Mouse (Mus musculus) ZHBTc4 (cell line): ENCODE measurements at regions not wholly inside any gene's neighbourhood (a gene's known extent, or its start where the extent isn't known, plus 50 kb on each side); places are given as distances from the start of the nearest gene placed in this dataset.

Experiments used
- DNase-seq: peaks from one replicate; pipeline ENCODE4 v3.0.0-alpha.2; 2011; ENCODE audit warnings: low read depth, low spot score

DNA sequence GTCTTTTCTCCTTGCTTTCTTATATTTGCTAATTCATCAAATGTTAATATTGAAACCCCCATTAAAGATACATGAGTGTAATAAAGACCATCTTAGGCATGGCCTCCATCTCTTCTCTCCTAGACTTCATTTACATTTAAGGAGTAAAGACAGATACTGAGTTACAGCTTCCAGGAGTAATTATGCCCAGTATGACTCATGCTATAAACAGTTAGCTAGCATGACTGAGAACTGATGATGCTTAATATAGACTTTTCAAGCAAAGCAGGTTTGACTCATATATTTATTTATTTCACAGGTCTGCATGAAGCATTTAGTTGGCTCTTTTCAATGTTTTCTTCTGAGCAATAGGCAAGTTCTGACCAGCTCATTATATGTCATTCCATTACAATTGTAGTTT is 453.7 kb upstream of the Cntn6 start:
- no peak for DNase-seq

DNA sequence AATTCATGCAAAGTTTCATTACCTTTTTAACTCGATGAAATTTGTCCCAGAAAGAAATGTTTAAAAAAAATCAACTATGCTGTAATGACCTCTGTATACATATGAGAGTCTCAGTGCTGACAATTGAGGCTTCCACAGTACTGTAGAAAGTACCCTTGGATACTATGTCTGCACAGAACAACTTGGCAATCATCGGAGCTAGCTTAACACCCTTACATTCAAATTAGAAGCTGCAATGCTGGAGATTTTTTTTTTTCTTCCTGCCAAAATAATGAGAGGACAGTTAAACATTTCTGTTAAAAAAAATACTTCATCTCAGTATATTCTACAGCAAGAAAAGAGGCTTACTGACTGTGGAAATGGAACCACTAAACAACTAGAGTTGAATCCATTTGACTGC is 452.1 kb upstream of the Cntn6 start:
- DNase-seq: no peak

DNA sequence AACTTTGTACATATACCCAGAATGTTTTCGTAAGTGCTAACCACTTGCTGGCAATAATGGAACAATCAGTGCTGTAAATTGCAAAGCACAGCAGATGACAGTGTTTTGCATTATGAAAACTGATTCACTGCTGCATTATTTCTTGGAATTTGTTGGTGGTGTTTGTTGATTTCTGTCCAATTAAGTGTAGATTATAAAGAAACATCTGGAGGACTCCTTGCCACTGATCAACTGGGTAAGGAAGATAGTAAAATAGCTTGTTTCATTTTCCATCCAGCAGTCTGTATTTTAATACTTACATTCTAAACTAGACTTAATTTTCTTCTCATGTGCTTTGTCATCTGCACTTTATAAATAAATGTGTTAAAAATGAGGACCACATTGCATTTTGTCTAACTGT is 436.6 kb upstream of the Cntn6 start:
- no peak for DNase-seq

DNA sequence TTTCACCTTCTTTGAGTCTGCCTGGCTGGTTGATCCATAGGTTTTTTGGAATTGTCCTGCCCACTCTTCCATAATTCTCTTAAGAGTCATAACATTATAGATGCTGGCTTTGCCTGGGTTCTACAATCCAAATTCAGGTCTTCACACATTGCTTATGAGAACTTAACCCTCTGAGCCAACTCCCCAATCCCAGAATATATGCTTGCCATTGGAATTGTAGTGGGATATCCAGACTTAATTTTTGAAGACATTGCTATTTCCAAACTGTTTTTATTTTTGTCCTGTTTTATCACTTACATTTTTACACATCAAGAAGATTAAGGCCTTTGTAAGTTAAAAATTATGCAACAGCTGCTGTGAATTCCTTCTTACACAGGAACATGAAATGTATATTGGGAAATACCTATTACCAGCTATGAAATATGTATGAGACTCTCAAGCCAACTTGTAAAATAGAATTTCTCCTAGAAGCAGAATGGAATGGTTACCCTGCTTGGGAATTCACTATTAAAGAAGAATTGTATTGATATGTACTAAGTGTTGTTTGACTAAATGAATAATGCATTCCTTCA is 430.8 kb upstream of the Cntn6 start:
- DNase-seq: no peak

DNA sequence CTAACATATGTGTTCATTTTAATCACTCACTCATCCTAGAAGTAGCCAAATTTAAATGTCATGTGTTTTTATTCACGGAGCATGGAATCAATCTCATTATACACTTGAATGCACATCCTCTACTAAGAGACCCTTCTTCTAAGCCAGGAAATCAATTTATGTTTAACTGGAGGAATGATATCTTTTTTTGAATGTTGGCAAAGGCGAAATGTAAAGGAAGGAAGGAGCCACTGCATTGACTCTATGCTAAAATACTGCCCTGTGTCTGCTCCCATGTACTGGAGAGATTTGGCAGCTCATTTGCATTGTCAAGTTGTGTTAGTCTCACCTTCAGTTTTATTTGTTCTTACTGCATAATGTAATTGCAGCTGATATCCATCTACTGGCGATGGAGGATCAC is 412.0 kb upstream of the Cntn6 start:
- DNase-seq: no peak

DNA sequence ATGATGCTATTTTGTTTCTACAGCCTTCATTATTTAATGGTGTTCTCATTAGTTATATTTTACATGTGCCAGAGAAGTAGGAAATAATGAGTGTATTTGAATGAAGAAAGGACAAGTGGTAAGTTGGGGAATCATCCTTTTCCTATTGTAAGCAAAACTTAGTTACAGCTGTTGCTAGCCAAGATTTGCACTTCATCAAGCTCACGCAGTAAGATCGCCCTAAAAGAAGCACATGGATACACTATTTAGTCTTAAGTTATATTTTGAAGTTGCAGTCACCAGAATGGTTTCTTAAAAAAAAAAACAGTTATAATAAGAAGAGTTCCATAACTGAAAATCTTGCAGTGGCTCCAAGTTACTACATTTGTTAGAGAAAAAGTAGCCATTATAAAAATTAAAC is 410.3 kb upstream of the Cntn6 start:
- no peak for DNase-seq

DNA sequence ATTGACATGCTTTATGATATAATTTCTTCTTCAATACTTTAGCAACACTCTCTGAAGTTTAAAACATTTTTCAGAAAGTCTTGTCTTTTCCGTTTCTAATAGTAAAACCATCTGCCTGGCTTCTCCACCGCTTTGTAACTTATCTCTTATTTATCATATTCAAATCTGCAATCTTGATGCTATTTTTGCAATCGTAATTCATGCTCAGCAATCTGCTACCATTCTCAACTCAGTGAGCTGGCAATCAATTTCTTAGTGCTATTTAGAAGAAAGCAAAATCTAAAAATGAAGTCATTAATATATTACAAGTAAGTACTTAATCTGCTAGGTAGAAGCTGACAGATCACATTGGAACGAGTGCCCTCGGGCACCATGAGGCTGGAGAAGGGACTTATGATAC is 384.2 kb upstream of the Cntn6 start:
- no peak for DNase-seq
